Mouse (Mus musculus) testis, adult 2 months (tissue): Measurements from ENCODE around the gene Dock7.

Experiments used
- CTCF ChIP-seq: fragments of 200-500 bp; IDR thresholded peaks from 2 replicates; pipeline ENCODE4 v1.5.1; 2012; ENCODE audit warnings: low read depth, mild to moderate bottlenecking, inconsistent platforms, low read length, moderate library complexity; ENCODE audit not compliant: control insufficient read depth, insufficient read depth, insufficient replicate concordance
- POLR2A ChIP-seq: fragments of 200-500 bp; IDR thresholded peaks from 2 replicates; pipeline ENCODE4 v1.6.1; 2012; ENCODE audit warnings: low read depth, mild to moderate bottlenecking, inconsistent platforms, low read length, moderate library complexity; ENCODE audit not compliant: control insufficient read depth

DNA sequence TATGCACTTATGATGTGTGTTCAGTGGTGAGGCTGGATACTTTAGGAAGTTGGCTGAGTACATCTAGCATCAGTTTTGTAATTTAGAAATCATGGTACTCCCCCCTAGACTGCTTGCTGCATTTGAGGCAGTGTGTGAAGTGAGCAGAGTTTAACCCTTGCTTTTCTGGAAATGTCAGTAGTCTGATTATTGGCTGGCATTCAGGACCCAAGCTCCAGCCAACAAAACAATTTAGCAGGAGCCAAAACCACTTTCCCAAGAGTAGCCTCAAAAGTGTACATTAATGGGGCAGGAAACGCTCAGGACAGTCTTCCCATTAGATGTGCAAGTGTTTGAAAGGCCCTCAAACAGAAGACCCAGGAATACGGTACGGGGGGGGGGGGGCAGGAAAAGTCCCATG lies 2.8 kb upstream of the Dock7 start:
- TF ChIP-seq CTCF (no peak), POLR2A (no peak)
